Mouse (Mus musculus): ENCODE data around the gene Tmem179b. TPM values are rescaled to one million over a fixed set of nuclear protein-coding genes. Genes with fewer than 3 reads are reported as not detected.
A peak's percentile ranks its signal among the peaks of the same experiment; 100 is the strongest.

The Tmem179b gene
- polyA plus RNA-seq, 2 experiments: 63.5 to 83.6 TPM

- DNase-seq (ENCODE audit: low spot score) (no peak), ATAC-seq (ENCODE audit: low FRiP score, low read depth) (no peak)
- TF ChIP-seq POLR2A (IDR thresholded peaks at IDR 0.05; ENCODE audit: borderline replicate concordance, extremely low read depth, insufficient read depth, insufficient read length): no peak
- 55% methylated on average over 6 of the region's 6 CpGs for WGBS
- Histone ChIP-seq H3K9ac (ENCODE audit: low read depth, low read length, severe bottlenecking) (peak overlapping the region; percentile 93), H3K4me1 (ENCODE audit: control insufficient read depth, insufficient read depth, low read length) (peaks cover 23% of the 10 kb centered on the region), H3K36me3 (ENCODE audit: control insufficient read depth, insufficient read depth, low read length) (peaks cover 52% of the 10 kb centered on the region), H3K9me3 (ENCODE audit: control insufficient read depth, low read length) (no peaks in the 10 kb centered on the region), H3K4me2 (replicated peaks; ENCODE audit: low read depth, low read length, severe bottlenecking) (peak overlapping the region; percentile 98), H3K27ac (replicated peaks; ENCODE audit: low read depth, low read length) (peak overlapping the region; percentile 99), H3K27me3 (ENCODE audit: control insufficient read depth, insufficient read depth, low read length) (no peaks in the 10 kb centered on the region), H3K4me3 (replicated peaks; ENCODE audit: low read length) (peak overlapping the region; percentile 56)
Measured at GRCm38 (mm10) chr19:8773409-8773808, 858 bp downstream of the Tmem179b start.

GRCm38 (mm10) chr19:8772996-8773395, 1.3 kb downstream of the Tmem179b start:
- no peak overlapping the region for H3K4me3 ChIP-seq (replicated peaks; ENCODE audit: low read length)
- no peak for TF ChIP-seq POLR2A (IDR thresholded peaks at IDR 0.05; ENCODE audit: borderline replicate concordance, extremely low read depth, insufficient read depth, insufficient read length)
- no peaks in the 10 kb centered on the region for H3K27me3 ChIP-seq (ENCODE audit: control insufficient read depth, insufficient read depth, low read length)
- 0 out of 2 replicates have a peak overlapping the region, but pooled peaks have one; percentile 5 for H3K27ac ChIP-seq (replicated peaks; ENCODE audit: low read depth, low read length)
- WGBS: 86% methylated on average over 5 of the region's 5 CpGs
- DNase-seq (ENCODE audit: low spot score) (no peak), ATAC-seq (ENCODE audit: low FRiP score, low read depth) (no peak)
- peaks cover 23% of the 10 kb centered on the region for H3K4me1 ChIP-seq (ENCODE audit: control insufficient read depth, insufficient read depth, low read length)
- no peak overlapping the region for H3K9ac ChIP-seq (ENCODE audit: low read depth, low read length, severe bottlenecking)
- peak overlapping the region; percentile 98 for H3K4me2 ChIP-seq (replicated peaks; ENCODE audit: low read depth, low read length, severe bottlenecking)
- H3K36me3 ChIP-seq (ENCODE audit: control insufficient read depth, insufficient read depth, low read length): peaks cover 52% of the 10 kb centered on the region
- no peaks in the 10 kb centered on the region for H3K9me3 ChIP-seq (ENCODE audit: control insufficient read depth, low read length)

DNA sequence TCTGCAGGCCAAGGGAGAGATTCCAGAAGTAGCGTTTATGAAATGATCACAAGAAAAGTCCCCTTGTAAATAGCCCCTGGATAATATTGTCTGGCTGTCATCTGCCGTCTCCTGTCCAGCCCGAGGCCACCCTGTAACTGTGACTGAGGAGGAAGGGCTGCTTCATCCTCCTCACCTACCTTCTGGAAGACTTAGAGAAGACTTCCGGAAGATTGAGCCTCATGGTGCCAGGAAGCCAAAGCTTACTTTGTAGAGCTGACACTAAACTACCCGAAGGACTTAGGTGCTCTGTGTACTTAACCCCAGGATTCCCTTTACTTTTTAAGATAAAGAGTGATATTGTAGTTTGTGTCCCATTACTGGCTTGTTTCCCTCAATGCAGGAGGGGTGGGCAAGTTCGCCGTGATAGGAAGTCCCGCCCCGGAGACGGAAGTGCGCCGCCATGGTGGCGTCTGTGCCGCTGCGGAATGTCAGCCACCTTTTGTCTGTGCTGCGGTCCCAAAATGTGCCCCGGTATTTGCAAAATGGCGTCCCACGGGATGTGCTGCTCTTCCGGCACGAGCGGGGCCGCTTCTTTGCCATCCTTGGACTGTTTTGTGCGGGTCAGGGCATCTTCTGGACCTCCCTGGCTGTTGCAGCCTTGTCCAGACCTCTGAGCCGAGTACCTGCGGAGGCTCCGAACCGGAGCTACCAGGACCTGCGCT, 3.5 kb downstream of the Tmem179b start, which contains the start of gene Tmem223:
Tmem223 (plus strand) TSS at position 430 of the 704 bp plus-strand sequence.
- WGBS: 23% methylated on average over 29 of the region's 29 CpGs
- ATAC-seq (ENCODE audit: low FRiP score, low read depth) (peak; percentile 48; the same call in 1 of the 2 replicates), DNase-seq (ENCODE audit: low spot score) (peak; percentile 70)
- TF ChIP-seq POLR2A (IDR thresholded peaks at IDR 0.05; ENCODE audit: borderline replicate concordance, extremely low read depth, insufficient read depth, insufficient read length): peak; percentile 77; the same call in 1 of the 2 replicates
- Histone ChIP-seq H3K9ac (ENCODE audit: low read depth, low read length, severe bottlenecking) (peak within 1 kb of the TSS; percentile 94), H3K27ac (replicated peaks; ENCODE audit: low read depth, low read length) (peak within 1 kb of the TSS; percentile 87), H3K4me3 (replicated peaks; ENCODE audit: low read length) (peak within 1 kb of the TSS; percentile 85), H3K4me1 (ENCODE audit: control insufficient read depth, insufficient read depth, low read length) (peaks cover 22% of the 10 kb centered on the region), H3K36me3 (ENCODE audit: control insufficient read depth, insufficient read depth, low read length) (peaks cover 66% of the 10 kb centered on the region), H3K27me3 (ENCODE audit: control insufficient read depth, insufficient read depth, low read length) (no peaks in the 10 kb centered on the region), H3K4me2 (replicated peaks; ENCODE audit: low read depth, low read length, severe bottlenecking) (peak within 1 kb of the TSS; percentile 65), H3K9me3 (ENCODE audit: control insufficient read depth, low read length) (0 out of 2 replicates have a peak, but pooled peaks cover under 1% of the 10 kb centered on the region)

- no peak overlapping the region for H3K4me3 ChIP-seq (replicated peaks; ENCODE audit: low read length)
- H3K4me1 ChIP-seq (ENCODE audit: control insufficient read depth, insufficient read depth, low read length): 0 out of 2 replicates have a peak, but pooled peaks cover 3% of the 10 kb centered on the region
- no peak for DNase-seq (ENCODE audit: low spot score)
- no peak overlapping the region for H3K4me2 ChIP-seq (replicated peaks; ENCODE audit: low read depth, low read length, severe bottlenecking)
- 0 out of 2 replicates have a peak, but pooled peaks cover 6% of the 10 kb centered on the region for H3K9me3 ChIP-seq (ENCODE audit: control insufficient read depth, low read length)
- no peak for ATAC-seq (ENCODE audit: low FRiP score, low read depth)
- TF ChIP-seq POLR2A (IDR thresholded peaks at IDR 0.05; ENCODE audit: borderline replicate concordance, extremely low read depth, insufficient read depth, insufficient read length): no peak
- H3K27ac ChIP-seq (replicated peaks; ENCODE audit: low read depth, low read length): no peak overlapping the region
- H3K27me3 ChIP-seq (ENCODE audit: control insufficient read depth, insufficient read depth, low read length): no peaks in the 10 kb centered on the region
- peaks cover 85% of the 10 kb centered on the region for H3K36me3 ChIP-seq (ENCODE audit: control insufficient read depth, insufficient read depth, low read length)
- no peak overlapping the region for H3K9ac ChIP-seq (ENCODE audit: low read depth, low read length, severe bottlenecking)
- 97% methylated on average over 9 of the region's 9 CpGs for WGBS
Measured at GRCm38 (mm10) chr19:8765562-8765961, 8.7 kb downstream of the Tmem179b start.

- H3K27ac ChIP-seq (replicated peaks; ENCODE audit: low read depth, low read length): no peak overlapping the region
- peaks cover 2% of the 10 kb centered on the region; the same call in 1 of the 2 replicates for H3K4me1 ChIP-seq (ENCODE audit: control insufficient read depth, insufficient read depth, low read length)
- 0 out of 2 replicates have a peak, but pooled peaks cover 6% of the 10 kb centered on the region for H3K9me3 ChIP-seq (ENCODE audit: control insufficient read depth, low read length)
- H3K4me2 ChIP-seq (replicated peaks; ENCODE audit: low read depth, low read length, severe bottlenecking): no peak overlapping the region
- DNase-seq (ENCODE audit: low spot score) (no peak), ATAC-seq (ENCODE audit: low FRiP score, low read depth) (no peak)
- WGBS: 97% methylated on average over 4 of the region's 4 CpGs
- peaks cover 63% of the 10 kb centered on the region for H3K36me3 ChIP-seq (ENCODE audit: control insufficient read depth, insufficient read depth, low read length)
- no peak overlapping the region for H3K9ac ChIP-seq (ENCODE audit: low read depth, low read length, severe bottlenecking)
- no peak overlapping the region for H3K4me3 ChIP-seq (replicated peaks; ENCODE audit: low read length)
- H3K27me3 ChIP-seq (ENCODE audit: control insufficient read depth, insufficient read depth, low read length): no peaks in the 10 kb centered on the region
- TF ChIP-seq POLR2A (IDR thresholded peaks at IDR 0.05; ENCODE audit: borderline replicate concordance, extremely low read depth, insufficient read depth, insufficient read length): no peak
Measured at GRCm38 (mm10) chr19:8763276-8763675, 11.0 kb downstream of the Tmem179b start.

Data from limb, embryonic 14.5 days (tissue).